Mouse (Mus musculus) gastrocnemius, postnatal 36 days (tissue): Measurements from ENCODE around the gene Lrguk. TPM values are rescaled to one million over a fixed set of nuclear protein-coding genes. Genes with fewer than 3 reads are reported as not detected.

Experiments used
- DNase-seq, 2 experiments: peaks; one replicate each; pipeline ENCODE4 v3.0.0; 2022
- intact Hi-C: fragments of 180-260 bp; cut with DNase I; formaldehyde crosslinking; loops from one replicate; pipeline ENCODE4 v1.15.1; 2025
- total RNA-seq, 2 experiments: library from RNA; stranded (reverse); gene quantifications; 2 replicates each; pipeline ENCODE4 v1.2.3; 2021

Gene Lrguk
- total RNA-seq, 2 experiments from 2014 or later = 0.03 TPM; not detected in 1

DNA sequence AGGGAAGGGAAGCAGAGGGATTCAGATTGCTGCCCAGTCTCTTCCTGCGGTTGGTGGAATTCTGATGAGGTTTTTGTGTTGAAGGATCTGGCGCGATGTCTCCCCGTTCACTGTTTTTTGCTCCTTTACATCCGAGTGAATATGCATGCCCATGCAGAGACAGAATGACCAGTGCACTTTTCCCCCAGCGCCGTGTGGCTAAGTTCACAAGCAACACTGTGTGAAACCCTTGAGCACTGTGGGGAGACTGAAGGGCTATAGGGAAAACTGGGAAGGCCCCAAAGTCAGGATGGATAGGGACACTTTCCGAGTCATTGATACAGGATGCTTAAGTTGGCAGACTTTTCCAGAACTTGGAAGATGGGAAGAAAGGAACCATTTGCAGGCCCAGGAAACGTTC is 103.1 kb downstream of the Lrguk start:
- DNase-seq = no peak
- intact Hi-C loops = no loop called here

DNA sequence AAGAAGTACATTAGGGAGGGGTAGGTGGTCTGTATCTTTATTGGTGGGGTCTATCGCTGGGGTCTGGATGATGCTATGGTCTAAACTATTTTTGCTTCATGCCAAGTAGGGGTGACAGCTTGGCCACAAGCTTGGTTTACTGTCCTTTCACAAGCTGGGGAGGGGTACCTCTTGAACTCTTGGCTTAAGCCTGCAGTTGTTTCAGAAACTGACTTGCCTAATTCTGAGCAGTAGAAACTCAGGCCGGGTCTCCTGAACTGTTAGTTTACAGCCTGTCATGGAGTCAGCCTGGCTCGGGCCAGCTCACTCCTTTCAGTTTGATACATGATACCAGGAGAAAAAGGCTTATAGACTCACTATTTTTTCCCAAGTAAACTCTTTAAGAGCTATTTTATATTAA is 109.1 kb downstream of the Lrguk start:
- intact Hi-C loops = no loop called here
- no peak for DNase-seq

DNA sequence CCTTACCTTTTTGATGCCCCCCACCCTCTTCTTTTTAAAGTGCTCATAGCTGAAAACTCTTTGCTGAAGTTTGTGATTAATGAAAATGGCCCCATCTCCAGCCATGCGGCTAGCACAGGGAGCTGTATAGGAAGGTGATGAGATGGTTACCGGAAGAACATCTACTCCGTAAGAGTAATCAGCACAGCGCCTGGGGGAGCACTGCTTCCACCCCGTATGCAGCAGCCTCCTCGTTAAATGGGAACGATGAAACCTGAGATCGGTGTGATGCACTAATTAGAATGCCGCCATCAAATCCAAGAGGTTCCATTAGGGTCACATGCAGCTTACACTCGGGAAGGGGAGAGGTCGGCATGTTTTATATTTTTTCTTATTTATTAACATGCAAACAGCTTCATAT is 113.7 kb downstream of the Lrguk start:
- intact Hi-C loops = no loop called here
- no peak for DNase-seq

DNA sequence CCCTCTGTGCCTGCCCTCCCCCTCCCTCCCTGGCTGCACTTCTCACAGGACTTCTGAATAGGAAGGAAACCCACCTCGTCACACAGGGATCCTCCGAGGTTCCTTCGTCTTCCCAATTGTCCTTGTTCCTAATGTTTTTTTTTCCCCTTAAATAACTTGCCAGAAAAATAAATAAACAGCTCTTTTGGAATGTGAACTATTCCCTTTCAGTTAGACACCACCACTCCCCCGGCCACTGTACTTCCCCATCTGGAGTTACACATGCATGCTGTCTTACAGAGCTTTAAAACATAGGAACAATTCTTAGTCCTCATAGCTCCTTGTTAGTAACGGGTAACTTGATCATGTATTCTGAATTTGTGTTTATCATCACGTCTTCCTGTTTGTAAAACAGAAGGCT is 116.8 kb downstream of the Lrguk start:
- intact Hi-C loops = no loop called here

DNA sequence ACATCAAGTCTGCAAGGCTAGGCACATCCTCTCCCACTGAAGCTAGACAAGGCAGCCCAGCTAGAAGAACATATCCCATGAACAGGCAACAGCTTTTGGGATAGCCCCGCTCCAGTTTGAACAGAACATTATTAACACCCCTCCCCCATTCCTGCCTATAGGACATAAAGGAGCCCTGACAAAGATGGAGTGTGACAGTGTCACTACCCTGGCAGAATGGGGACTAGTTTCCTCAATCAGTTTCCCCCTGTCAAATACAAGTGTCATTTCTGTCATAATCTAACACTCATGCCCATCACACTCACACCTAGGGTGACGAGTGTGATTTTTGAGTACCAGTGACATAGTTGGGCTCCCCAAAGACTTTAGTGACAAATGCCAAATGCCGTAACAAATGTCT is 118.8 kb downstream of the Lrguk start:
- no peak for DNase-seq
- intact Hi-C loops = no loop called here

More for the DNA sequence above, 116.8 kb downstream of the Lrguk start:
- no peak for DNase-seq

DNA sequence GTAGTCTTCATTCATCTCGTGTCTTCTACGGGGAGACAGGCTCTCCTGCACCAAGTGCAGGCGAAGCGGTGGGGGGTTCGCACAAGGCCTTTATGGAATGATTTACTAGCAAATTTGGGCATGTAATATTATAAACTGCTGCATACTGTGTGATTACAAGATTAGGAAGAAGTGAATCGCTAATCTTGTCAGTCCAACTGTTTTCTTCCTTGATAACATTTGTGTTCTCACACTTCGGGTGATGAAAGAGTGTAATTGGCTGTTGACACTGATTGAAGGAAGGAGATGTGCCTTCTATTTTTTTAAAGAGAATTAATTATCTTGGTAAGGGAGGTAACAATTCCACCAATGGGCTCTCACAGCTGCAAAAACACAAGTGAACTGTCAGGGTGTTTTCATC is 119.4 kb downstream of the Lrguk start:
- no peak for DNase-seq
- intact Hi-C loops = no loop called here

DNA sequence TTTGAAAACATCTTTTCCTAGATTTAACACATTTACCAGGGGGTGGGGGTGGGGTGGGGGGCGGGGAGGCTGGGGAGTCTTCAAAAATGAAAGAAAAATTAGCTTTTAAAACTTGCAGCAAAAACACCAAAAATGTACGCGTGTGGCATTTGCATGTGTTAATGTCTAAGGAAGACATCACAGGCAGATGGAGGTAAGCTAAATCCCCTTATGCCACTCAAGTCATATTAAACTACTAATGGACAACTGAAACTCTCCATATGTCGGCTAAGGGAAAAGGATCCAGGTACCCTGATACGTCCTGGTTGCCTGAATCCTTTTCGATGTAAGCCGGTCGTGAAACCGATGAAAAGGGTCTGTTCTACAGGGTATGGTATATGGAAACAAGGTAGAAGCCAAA is 119.8 kb downstream of the Lrguk start:
- intact Hi-C loops = no loop called here
- DNase-seq = no peak

DNA sequence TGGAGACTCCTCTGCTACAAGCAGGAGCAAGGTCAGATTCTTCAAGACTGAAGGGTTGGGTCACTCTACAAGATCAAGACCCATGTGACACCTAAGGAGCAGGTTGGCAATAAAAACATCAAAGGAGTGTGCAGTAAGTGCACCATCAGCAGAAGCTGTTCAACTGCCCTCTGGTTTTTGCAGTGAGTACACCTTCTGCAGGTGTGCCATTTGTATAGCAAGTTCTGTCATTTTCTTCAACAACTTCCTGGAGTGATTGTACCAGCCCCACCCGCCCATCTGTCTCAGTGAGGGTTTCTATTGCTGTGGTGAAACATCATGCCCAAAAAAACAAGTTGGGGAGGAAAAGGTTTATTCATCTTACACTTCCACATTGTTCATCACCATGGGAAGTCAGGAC is 120.6 kb downstream of the Lrguk start:
- intact Hi-C loops = no loop called here

DNA sequence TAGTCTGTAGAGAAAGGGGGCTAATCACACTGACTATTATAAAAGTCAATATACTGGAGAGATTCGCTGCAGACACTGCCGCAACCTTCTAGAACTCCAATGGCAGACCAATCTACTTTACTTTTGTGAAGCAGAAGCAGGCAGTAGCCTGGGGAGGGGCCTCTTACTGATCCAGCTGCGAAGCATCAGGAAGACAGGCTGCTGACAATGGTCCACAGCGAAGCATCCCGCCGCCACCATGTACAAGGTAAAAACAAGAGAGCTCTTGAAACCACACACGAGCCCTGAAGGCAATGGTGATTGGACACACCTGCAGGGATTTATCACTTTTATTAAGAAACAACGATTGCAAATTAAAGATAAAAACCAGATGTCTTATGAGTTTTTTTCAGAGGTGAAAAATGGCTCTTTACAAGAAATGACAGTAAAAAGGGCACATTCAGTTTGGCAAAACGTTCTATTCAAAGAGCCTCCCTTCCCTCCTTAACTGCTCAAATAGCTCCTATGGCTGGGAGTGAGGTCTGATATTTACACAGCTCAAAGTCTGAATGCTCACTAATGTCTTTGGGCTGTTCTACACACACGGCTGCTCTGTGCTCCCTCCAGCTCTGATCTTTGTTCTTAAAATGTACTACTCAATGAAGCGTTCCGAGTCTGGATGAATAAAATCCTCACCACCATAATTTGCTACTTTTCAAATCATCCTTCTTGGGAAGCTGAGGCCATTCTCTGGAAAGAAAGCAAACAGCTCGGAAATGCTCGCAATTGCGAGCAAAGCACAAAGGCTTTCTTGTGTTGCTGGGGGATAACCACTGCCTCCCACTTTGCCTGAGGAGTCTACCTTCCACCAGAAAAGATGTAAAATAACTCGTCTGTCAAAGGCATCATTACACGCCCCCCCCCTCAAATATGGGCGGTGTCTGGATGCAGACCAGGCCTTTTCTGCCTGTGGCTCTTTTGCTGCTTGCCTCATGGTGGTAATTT is 124.1 kb downstream of the Lrguk start:
- intact Hi-C loops = no loop called here
- no peak for DNase-seq

More for the DNA sequence above, 120.6 kb downstream of the Lrguk start:
- DNase-seq = no peak

DNA sequence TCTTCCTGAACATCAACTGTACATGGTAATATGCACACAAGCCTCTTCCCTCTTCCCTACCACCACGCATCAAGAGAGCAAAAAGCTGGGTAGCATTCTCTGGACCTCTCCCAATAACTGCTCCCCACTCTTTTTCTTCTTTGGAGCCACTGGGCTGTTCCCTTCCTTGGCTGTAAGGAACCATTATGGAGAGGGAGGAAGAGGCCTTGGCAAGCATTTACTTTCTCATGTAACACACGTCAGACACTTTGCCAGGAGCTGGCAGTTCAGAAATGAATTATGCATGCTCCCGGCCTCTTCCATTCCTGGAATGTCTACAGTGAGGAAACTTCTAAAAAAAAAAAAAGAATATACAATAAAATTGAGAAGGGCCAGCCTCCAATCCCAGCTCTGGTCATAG is 125.0 kb downstream of the Lrguk start:
- DNase-seq = no peak
- intact Hi-C loops = no loop called here

DNA sequence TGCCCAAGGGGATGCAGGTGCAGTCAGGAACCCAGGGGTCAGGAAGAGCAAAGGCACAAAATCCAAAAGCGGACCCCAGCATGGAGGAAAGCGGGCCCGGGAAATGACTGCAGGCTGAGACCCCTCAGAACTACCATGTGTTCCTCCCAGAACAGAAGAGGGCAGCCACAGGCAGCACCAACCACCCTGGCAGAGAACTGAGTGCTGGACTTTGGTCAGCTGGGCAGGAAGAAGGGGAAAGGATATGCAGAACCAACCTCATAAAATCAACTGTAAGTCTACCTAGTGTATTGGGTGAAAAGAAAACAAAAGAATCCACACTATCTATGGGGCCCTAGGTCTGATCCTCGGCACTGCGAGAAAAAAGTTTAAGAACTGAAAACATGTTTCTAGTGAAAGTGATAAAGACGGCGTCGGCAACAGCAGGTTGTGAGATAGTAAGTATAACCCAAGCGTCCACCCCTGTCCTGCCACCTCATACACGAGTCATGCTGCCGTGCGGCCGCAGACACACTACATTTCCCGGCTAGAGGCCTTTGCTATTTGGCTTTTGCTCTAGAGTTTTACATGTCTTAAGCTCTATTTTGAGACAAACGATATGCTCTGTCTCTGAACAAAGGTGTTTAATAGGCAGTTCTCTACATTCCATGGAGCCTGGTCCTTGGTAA is 126.0 kb downstream of the Lrguk start:
- no peak for DNase-seq
- intact Hi-C loops = no loop called here

DNA sequence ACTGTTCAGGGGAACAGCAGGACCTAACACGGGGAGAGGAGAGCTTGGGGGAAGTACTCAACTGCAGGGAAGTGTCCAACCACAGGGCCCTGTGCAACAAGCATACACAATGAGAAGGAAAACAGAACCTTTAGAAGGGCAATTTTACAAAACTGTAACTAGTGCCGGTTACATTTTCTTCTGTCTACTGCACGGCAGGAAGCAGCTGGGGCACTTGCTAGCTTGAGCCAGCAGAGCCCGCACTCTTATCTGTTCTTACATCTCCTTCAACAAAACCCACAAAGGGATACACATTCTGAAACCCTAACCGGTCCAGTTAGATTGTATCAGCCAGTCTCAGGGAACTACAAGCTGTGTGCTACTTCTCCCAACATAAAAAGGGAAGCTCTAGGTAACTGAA is 126.8 kb downstream of the Lrguk start:
- no peak for DNase-seq
- intact Hi-C loops = no loop called here

DNA sequence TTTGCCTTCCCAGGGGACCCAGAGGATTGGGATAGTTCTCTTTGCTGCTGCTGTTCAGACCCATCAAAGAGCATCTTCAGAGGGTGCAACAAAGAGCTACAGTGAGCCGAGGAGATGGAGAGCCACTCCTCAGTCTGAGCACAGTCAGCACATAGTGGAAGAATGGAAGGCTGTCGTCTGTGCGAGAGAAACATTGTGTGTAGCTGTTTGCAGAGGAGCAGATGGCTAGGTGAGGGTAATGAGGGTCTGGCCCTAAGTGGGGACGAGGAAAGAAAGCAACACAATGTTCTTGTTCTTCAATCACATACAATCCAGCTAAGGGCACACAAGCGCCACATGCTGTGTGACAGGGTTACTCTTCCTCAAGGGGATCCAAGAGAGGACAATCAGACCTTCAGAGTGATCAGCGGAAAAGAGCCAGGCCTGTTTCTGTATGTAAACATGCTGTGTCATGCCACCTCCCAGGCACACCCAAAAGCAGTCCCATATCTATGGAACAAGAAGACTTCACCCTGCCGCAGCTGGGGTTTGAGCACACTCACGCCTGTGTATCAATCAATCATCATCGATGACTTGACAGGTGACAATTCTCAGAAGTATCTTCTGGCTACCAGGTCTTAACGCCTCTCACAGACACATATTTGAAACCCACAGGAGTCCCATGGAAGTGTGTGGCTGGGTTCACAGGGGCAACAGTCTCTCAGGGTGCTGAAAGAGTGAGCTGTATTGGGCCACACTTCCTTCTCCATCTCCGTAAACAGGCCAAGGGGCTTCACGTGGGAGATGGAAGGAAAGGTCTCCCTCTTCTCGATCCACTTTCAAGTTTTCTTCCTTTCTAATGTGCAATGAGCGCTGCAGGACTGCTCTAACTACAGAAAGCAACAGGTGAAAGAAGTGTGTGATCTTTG is 127.8 kb downstream of the Lrguk start:
- DNase-seq = no peak
- intact Hi-C loops = no loop called here

DNA sequence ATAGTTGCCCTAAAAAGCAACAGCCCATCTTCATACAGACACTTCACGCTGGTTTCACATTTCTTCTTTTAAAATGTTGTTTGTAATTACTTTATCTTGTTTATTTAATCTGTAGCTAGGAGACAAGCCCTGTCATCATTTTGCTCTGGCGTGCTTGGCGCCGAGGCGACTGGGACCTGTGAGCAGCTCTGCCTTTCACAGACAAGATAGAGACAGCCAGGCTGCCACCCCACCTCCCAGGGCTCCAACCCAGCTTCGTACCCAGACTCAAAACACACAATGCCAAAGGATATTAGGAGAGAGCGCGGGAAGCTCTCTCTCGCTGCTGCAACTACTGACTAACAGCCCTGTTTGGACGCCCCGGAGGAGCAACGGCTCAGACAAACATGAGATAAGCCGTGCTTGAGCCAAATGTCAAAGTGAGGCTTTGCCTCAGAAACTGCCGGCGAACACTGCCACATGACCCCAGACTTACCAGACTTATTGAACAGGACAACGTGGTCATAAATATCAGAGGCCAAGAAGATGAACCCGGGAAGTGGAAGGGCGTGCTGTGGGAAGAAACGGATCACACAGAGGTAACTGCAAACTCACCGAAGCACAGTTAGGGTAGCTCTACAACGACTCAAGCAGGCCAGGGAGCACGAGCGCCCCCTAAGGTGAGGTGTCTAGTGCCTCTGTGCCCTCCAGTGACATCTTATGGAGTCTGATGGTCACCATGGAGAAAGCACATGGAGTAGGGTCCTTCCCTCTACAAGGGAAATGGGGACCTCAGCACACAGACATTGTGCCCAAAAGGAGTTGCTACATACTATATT is 131.0 kb downstream of the Lrguk start:
- no peak for DNase-seq
- intact Hi-C loops = no loop called here

DNA sequence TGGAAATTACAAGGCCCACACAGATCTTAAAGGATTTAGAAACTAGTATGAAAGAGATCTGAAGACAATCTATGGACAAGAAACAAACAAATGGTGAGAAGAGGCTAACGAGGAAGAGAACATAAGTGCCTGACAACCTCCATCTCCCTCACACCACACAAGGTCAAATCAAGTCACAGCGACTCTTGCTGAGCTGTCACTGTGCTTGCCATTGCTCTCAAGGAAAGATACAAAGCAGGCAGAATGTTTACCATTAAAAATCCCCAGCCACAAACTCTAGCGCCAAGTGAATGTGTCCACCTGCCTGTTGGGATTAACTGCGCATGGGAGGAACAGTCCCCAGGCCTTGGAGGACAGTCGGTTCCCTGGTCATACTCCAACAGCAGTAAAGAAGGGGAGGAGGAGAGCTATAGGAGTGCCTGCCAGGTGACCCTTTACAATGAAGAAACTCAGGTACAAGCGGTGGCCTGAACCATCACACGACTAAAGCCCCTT is 131.6 kb downstream of the Lrguk start:
- DNase-seq = no peak
- intact Hi-C loops = no loop called here

DNA sequence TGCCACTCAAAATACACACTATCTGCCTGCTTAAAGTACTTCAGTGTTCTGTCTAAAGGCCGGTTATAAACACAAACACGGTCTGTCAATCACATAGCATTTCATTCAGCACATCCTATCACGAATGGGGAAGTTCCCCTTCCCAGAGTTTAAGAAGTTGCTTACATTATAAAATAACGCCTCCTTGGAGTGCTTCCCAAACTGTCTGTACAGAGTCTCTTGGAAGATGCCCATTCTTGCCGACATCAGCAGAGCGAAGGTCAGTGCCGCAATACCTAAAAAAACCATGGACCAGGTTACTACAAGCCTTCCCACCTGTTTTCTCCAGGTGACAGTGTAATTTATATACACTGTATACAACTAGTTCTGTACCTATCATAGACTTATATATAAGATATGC is 132.3 kb downstream of the Lrguk start:
- intact Hi-C loops = no loop called here
- no peak for DNase-seq

DNA sequence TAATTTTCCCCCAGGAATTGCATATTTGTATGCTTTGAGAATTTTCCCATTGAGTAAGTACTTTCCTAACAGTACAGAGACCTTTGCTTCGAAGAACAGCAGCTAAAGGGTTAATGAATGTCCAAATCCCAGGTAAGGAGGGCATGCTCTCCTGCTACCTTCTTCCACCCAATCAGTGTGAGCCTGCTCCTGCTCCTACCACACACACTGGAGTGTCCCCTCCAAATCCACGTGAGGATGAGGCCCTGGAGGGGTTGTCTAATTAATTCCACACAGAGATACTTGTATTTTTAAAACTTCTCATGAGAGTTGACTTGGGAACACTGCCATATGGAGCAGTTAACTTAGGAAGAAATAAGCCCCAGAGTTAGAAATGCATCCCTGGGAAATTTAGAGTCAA is 133.4 kb downstream of the Lrguk start:
- intact Hi-C loops = no loop called here
- DNase-seq = no peak

DNA sequence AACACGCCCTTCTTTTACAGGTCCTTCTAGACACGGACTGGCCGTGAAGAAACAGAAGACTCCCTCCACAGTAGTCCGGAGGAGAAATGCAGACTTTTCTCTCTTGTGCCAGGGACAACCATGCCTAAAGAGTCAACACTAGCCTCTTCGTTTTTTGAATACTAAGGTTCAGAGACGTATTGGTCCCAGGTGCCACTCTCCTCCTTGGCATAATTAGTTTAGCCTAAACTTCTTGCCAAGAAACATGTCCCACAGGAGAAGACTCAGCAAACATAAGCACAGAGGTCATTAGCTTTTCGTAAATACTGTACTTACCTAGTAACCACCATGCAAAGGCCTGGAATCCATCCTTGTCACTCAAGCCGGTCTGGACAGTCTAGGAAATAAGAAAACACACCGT is 133.8 kb downstream of the Lrguk start:
- DNase-seq = no peak
- intact Hi-C loops = no loop called here

DNA sequence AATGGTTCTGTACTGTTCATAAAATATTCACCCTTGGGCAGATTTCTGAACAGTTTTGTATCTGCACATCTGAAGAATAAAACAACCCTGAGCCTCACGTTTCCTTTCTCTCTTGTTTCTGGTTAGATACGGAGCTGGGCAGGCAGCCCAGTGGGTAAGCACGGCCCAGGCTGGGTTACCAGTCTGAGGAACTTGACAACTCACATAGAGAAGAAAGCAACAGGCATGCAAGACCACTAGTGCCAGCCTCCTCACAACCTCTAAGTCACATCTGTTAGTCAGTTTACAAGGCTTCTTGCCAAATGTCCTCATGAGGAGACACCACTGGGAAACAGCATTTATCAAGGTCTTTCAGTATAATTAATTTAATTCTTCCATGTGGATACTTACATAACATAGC is 139.6 kb downstream of the Lrguk start:
- intact Hi-C loops = no loop called here

More for the DNA sequence above, 139.6 kb downstream of the Lrguk start:
- DNase-seq = no peak
